In genomic region chr5:110284536-110284935, GRCm38 (mm10) we compare ENCODE assay signal across 8 mouse cellular contexts. TPM values are rescaled to one million over a fixed set of nuclear protein-coding genes. Genes with fewer than 3 reads are reported as not detected.
DNase-seq lines count a peak whose midpoint lies in the region; ATAC-seq and TF ChIP-seq lines count a peak whose summit lies in the region.

No protein-coding gene starts in this region.

- ATAC-seq in forebrain, embryonic 11.5 days (replicated peaks; ENCODE audit: low FRiP score), result no peak
- no peak for ATAC-seq in forebrain, embryonic 12.5 days (ENCODE audit: low FRiP score)
- no peak for ATAC-seq in kidney, embryonic 14.5 days (ENCODE audit: low FRiP score, low TSS enrichment)

- no peak overlapping the region for H3K4me3 ChIP-seq in forebrain, embryonic 11.5 days (ENCODE audit: low read depth, low read length)
- no peak overlapping the region for H3K4me3 ChIP-seq in forebrain, embryonic 12.5 days (replicated peaks)
- H3K4me3 ChIP-seq in kidney, embryonic 14.5 days (ENCODE audit: low read length), result peak overlapping the region; percentile 77; the same call in 1 of the 2 replicates
- no peak overlapping the region; the same call in 1 of the 2 replicates for H3K4me3 ChIP-seq in spleen, adult 2 months (ENCODE audit: extremely low read depth, insufficient read depth, insufficient read length)

- peaks cover 9% of the 10 kb centered on the region; the same call in 1 of the 2 replicates for H3K4me1 ChIP-seq in forebrain, embryonic 11.5 days (replicated peaks; ENCODE audit: control insufficient read depth, insufficient read depth, low read length)
- peaks cover 18% of the 10 kb centered on the region for H3K4me1 ChIP-seq in forebrain, embryonic 12.5 days
- H3K4me1 ChIP-seq in kidney, embryonic 14.5 days (ENCODE audit: control insufficient read depth, insufficient read depth, low read length), result peaks cover 6% of the 10 kb centered on the region
- peaks cover 2% of the 10 kb centered on the region; the same call in 1 of the 2 replicates for H3K4me1 ChIP-seq in spleen, adult 2 months (ENCODE audit: control insufficient read depth, insufficient read depth, insufficient read length)

- TF ChIP-seq POLR2A in brain, embryonic 14.5 days (IDR thresholded peaks at IDR 0.05; ENCODE audit: borderline replicate concordance, extremely low read depth, insufficient read depth, insufficient read length, poor library complexity, severe bottlenecking), result no peak
- TF ChIP-seq POLR2A in spleen, adult 2 months (IDR thresholded peaks at IDR 0.05; ENCODE audit: low read depth, low read length), result no peak

- intact Hi-C loops in gastrocnemius, postnatal 36 days (cut with DNase I), result no loop called here

- no peak overlapping the region for H3K9ac ChIP-seq in forebrain, embryonic 11.5 days (ENCODE audit: low read length)
- no peak overlapping the region for H3K9ac ChIP-seq in forebrain, embryonic 12.5 days
- no peak overlapping the region for H3K9ac ChIP-seq in kidney, embryonic 14.5 days (ENCODE audit: low read depth, low read length)

- H3K27me3 ChIP-seq in forebrain, embryonic 11.5 days (ENCODE audit: control insufficient read depth, insufficient read depth, low read length), result peaks cover 9% of the 10 kb centered on the region
- peaks cover 20% of the 10 kb centered on the region for H3K27me3 ChIP-seq in forebrain, embryonic 12.5 days
- H3K27me3 ChIP-seq in kidney, embryonic 14.5 days (ENCODE audit: control insufficient read depth, insufficient read depth, low read length), result peaks cover 9% of the 10 kb centered on the region; the same call in 1 of the 2 replicates
- no peaks in the 10 kb centered on the region; the same call in 1 of the 2 replicates for H3K27me3 ChIP-seq in spleen, adult 2 months (ENCODE audit: control insufficient read depth, insufficient read depth, low read length)

- peak; percentile 54; the same call in 1 of the 2 replicates for TF ChIP-seq CTCF in brain, embryonic 14.5 days (IDR thresholded peaks at IDR 0.05; ENCODE audit: borderline replicate concordance, extremely low read depth, insufficient read depth, insufficient read length)
- TF ChIP-seq CTCF in spleen, adult 2 months (IDR thresholded peaks at IDR 0.05; ENCODE audit: extremely low read depth, insufficient read depth, insufficient read length, insufficient replicate concordance), result peak; percentile 26; the same call in 1 of the 2 replicates

- peak; percentile 78 for DNase-seq in forebrain, embryonic 11.5 days (ENCODE audit: low spot score)
- DNase-seq in CD4-positive, CD25-positive, alpha-beta regulatory T cell, adult 2 months (ENCODE audit: low read depth, low spot score), result peak; percentile 87
- peak; percentile 43 for DNase-seq in brain, embryonic 14.5 days (ENCODE audit: low read depth)
- peak; percentile 11 to 35 for DNase-seq in gastrocnemius, postnatal 36 days
- peak; percentile 73 for DNase-seq in lung, postnatal 14 days
- DNase-seq in spleen, adult 2 months (ENCODE audit: low read depth in 1 of 2, low spot score in 2 of 2), result peak; percentile 60 to 73

- no peaks in the 10 kb centered on the region for H3K9me3 ChIP-seq in forebrain, embryonic 11.5 days (ENCODE audit: control insufficient read depth, low read length)
- no peaks in the 10 kb centered on the region for H3K9me3 ChIP-seq in forebrain, embryonic 12.5 days
- no peaks in the 10 kb centered on the region for H3K9me3 ChIP-seq in kidney, embryonic 14.5 days (ENCODE audit: control insufficient read depth, low read length)

- 11% methylated on average over 4 of the region's 4 CpGs for WGBS in forebrain, embryonic 11.5 days
- WGBS in forebrain, embryonic 12.5 days, result 9% methylated on average over 4 of the region's 4 CpGs
- 25% methylated on average over 4 of the region's 4 CpGs for WGBS in kidney, embryonic 14.5 days
- WGBS in spleen, adult 2 months, result under 1% methylated on average over 4 of the region's 4 CpGs

- peak overlapping the region; percentile 92; the same call in 1 of the 2 replicates for H3K4me2 ChIP-seq in forebrain, embryonic 11.5 days (ENCODE audit: low read depth, low read length, severe bottlenecking)
- H3K4me2 ChIP-seq in forebrain, embryonic 12.5 days, result no peak overlapping the region; the same call in 1 of the 2 replicates
- peak overlapping the region; percentile 82; the same call in 1 of the 2 replicates for H3K4me2 ChIP-seq in kidney, embryonic 14.5 days (replicated peaks; ENCODE audit: low read depth, low read length)

- no peaks in the 10 kb centered on the region for H3K36me3 ChIP-seq in forebrain, embryonic 11.5 days (ENCODE audit: control insufficient read depth, insufficient read depth, low read length)
- peaks cover 5% of the 10 kb centered on the region for H3K36me3 ChIP-seq in forebrain, embryonic 12.5 days (replicated peaks)
- H3K36me3 ChIP-seq in kidney, embryonic 14.5 days (ENCODE audit: control insufficient read depth, insufficient read depth, low read length), result peaks cover 5% of the 10 kb centered on the region
- no peaks in the 10 kb centered on the region for H3K36me3 ChIP-seq in spleen, adult 2 months (ENCODE audit: control insufficient read depth, insufficient read depth, low read length)

- no peak overlapping the region for H3K27ac ChIP-seq in forebrain, embryonic 11.5 days (ENCODE audit: low read depth, low read length)
- H3K27ac ChIP-seq in forebrain, embryonic 12.5 days, result no peak overlapping the region
- H3K27ac ChIP-seq in kidney, embryonic 14.5 days (ENCODE audit: low read depth, low read length), result no peak overlapping the region
- H3K27ac ChIP-seq in spleen, adult 2 months (ENCODE audit: insufficient read depth, low read length), result no peak overlapping the region

RNA-seq across cellular contexts. Expression of gene Pxmp2, which starts 1.4 kb away (rescaled TPM):
- 10.7 and 12.2 TPM in 2 replicates for polyA plus RNA-seq in forebrain, embryonic 11.5 days (2014; fragmentation: Nextera tagmentation; extraction: Ambion mirVana)
- polyA plus RNA-seq in forebrain, embryonic 12.5 days (2016; fragmentation: Nextera tagmentation; extraction: Ambion mirVana), result 10.4 and 11.7 TPM in 2 replicates
- polyA plus RNA-seq in brain, embryonic 14.5 days (2012; rRNA removed), result 4.3 and 4.5 TPM in 2 replicates
- 10 to 100 TPM; 31.8 to 48.6 TPM for total RNA-seq in gastrocnemius, postnatal 36 days (2021)
- polyA plus RNA-seq in kidney, embryonic 14.5 days (2014; fragmentation: Nextera tagmentation; extraction: Ambion mirVana), result 14.1 and 16.4 TPM in 2 replicates
- polyA plus RNA-seq in spleen, adult 2 months (2012; rRNA removed), result 2.0 and 2.6 TPM in 2 replicates

RNA-seq across cellular contexts. Expression of gene Pole, which starts 1.6 kb away (rescaled TPM):
- polyA plus RNA-seq in forebrain, embryonic 11.5 days (2014; fragmentation: Nextera tagmentation; extraction: Ambion mirVana), result 49.8 and 50.7 TPM in 2 replicates
- polyA plus RNA-seq in forebrain, embryonic 12.5 days (2016; fragmentation: Nextera tagmentation; extraction: Ambion mirVana), result 45.4 and 46.1 TPM in 2 replicates
- polyA plus RNA-seq in brain, embryonic 14.5 days (2012; rRNA removed), result 15.8 and 20.2 TPM in 2 replicates
- 1 to 10 TPM in 1 of 2 experiments, under 1 TPM in 1; 0.84 to 2.7 TPM for total RNA-seq in gastrocnemius, postnatal 36 days (2021)
- 35.1 and 40.0 TPM in 2 replicates for polyA plus RNA-seq in kidney, embryonic 14.5 days (2014; fragmentation: Nextera tagmentation; extraction: Ambion mirVana)
- polyA plus RNA-seq in spleen, adult 2 months (2012; rRNA removed), result 5.6 and 7.0 TPM in 2 replicates

RNA-seq across cellular contexts. Expression of gene Pgam5, which starts 14.8 kb away (rescaled TPM):
- 92.4 and 104 TPM in 2 replicates for polyA plus RNA-seq in forebrain, embryonic 11.5 days (2014; fragmentation: Nextera tagmentation; extraction: Ambion mirVana)
- 87.3 and 88.7 TPM in 2 replicates for polyA plus RNA-seq in forebrain, embryonic 12.5 days (2016; fragmentation: Nextera tagmentation; extraction: Ambion mirVana)
- 55.4 and 55.9 TPM in 2 replicates for polyA plus RNA-seq in brain, embryonic 14.5 days (2012; rRNA removed)
- 10 to 100 TPM; 23.1 to 27.3 TPM for total RNA-seq in gastrocnemius, postnatal 36 days (2021)
- polyA plus RNA-seq in kidney, embryonic 14.5 days (2014; fragmentation: Nextera tagmentation; extraction: Ambion mirVana), result 64.1 and 85.2 TPM in 2 replicates
- 14.9 and 15.8 TPM in 2 replicates for polyA plus RNA-seq in spleen, adult 2 months (2012; rRNA removed)

RNA-seq across cellular contexts. Expression of gene Ankle2, which starts 53.7 kb away (rescaled TPM):
- polyA plus RNA-seq in forebrain, embryonic 11.5 days (2014; fragmentation: Nextera tagmentation; extraction: Ambion mirVana), result 39.0 and 48.6 TPM in 2 replicates
- polyA plus RNA-seq in forebrain, embryonic 12.5 days (2016; fragmentation: Nextera tagmentation; extraction: Ambion mirVana), result 37.3 and 39.0 TPM in 2 replicates
- 18.7 and 19.8 TPM in 2 replicates for polyA plus RNA-seq in brain, embryonic 14.5 days (2012; rRNA removed)
- 10 to 100 TPM; 22.3 to 24.8 TPM for total RNA-seq in gastrocnemius, postnatal 36 days (2021)
- 33.2 and 43.1 TPM in 2 replicates for polyA plus RNA-seq in kidney, embryonic 14.5 days (2014; fragmentation: Nextera tagmentation; extraction: Ambion mirVana)
- polyA plus RNA-seq in spleen, adult 2 months (2012; rRNA removed), result 10.0 and 12.0 TPM in 2 replicates

RNA-seq across cellular contexts. Expression of gene P2rx2, which starts 58.5 kb away (rescaled TPM):
- 1.0 and 1.3 TPM in 2 replicates for polyA plus RNA-seq in forebrain, embryonic 11.5 days (2014; fragmentation: Nextera tagmentation; extraction: Ambion mirVana)
- 1.8 and 1.9 TPM in 2 replicates for polyA plus RNA-seq in forebrain, embryonic 12.5 days (2016; fragmentation: Nextera tagmentation; extraction: Ambion mirVana)
- polyA plus RNA-seq in brain, embryonic 14.5 days (2012; rRNA removed), result 8.3 and 10.8 TPM in 2 replicates
- not detected for total RNA-seq in gastrocnemius, postnatal 36 days (2021)
- polyA plus RNA-seq in kidney, embryonic 14.5 days (2014; fragmentation: Nextera tagmentation; extraction: Ambion mirVana), result 0.89 and 0.95 TPM in 2 replicates
- polyA plus RNA-seq in spleen, adult 2 months (2012; rRNA removed), result 0.33 and 0.41 TPM in 2 replicates

Comparison
In these comparisons a context has a peak if more than half of its experiments do, and no peak if none do; other contexts are left out.
1. DNase-seq: peak in every context shown above with its lines; median percentile 87 in CD4-positive, CD25-positive, alpha-beta regulatory T cell, adult 2 months; 78 in forebrain, embryonic 11.5 days; 73 in lung, postnatal 14 days; 66 in spleen, adult 2 months; 43 in brain, embryonic 14.5 days; 23 in gastrocnemius, postnatal 36 days.